Mouse (Mus musculus) kidney, postnatal 25 days (tissue): ENCODE data around the gene Gm20708.
"Not testable (repeated sequence)": the region's sequence is repeated elsewhere in the genome, so short reads cannot be mapped to it uniquely, and the experiment has no call there.

Source experiments
- DNase-seq, 2 experiments: peaks; one replicate each; pipeline ENCODE4 v3.0.0; 2021; ENCODE audit warnings: mixed read lengths in 2 of 2

Gm20708 gene

GRCm38 (mm10) chr11:117813867-117814266 lies 4.4 kb downstream of the Gm20708 start:
- DNase-seq: no peak

DNA sequence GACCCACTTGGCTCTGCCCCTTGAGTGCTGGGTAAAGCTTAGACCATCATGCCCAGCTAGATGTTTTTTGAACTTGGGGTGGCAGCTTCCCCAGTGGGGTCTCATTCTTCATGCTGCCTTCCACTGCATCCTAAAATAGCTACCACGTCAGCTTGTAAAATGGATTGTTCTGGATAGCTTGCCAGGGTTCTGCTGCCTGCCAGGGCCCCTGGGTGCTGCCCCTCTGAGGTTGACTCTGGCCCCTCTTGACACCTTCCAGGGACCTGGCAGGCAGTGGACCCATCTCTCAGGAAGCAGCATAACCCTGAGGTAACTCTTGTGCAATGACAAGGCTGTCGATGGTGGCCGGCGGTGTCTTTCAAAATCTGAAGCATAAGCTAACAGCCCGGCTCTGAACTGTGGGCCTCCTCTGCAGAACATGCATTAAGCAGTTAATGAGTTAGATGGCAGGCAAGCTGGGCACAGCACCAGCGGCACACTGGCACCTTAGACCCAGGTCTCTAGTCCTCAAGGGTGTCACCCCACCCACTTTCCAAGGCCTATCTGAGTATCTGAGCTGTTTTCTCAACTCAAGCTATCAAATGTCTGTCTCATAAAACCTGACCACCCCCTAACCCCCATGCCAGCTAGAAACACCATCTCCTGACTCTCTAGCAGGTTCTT lies 5.4 kb downstream of the Gm20708 start:
- DNase-seq: no peak

- DNase-seq: not testable (repeated sequence)
These were observed 6.4 kb downstream of the Gm20708 start for GRCm38 (mm10) chr11:117815850-117816249.

GRCm38 (mm10) chr11:117816389-117816996 lies 7.0 kb downstream of the Gm20708 start:
- DNase-seq: no peak

DNA sequence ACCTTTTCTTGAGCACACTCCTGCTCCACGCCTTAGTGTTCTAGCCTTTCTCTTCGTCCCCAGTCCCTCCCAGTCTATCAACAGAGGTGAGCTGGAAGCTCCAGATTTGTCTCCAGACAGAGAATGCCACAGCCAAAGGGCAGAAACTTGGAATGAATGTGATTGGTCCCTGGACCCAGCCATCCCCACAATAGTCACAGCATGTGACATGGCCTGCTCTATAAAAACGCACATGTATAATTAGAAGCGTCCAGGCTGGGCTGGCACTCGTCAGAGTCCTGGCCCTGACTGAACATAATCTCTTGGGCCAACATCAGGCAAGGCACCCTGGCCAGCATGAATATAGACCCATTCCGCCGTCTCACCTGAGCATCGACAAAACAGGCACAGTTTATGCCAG lies 9.6 kb downstream of the Gm20708 start:
- DNase-seq: no peak

- DNase-seq: no peak
These were observed 10.7 kb downstream of the Gm20708 start for GRCm38 (mm10) chr11:117820173-117820572.

- DNase-seq: no peak
These were observed 12.4 kb downstream of the Gm20708 start for GRCm38 (mm10) chr11:117821868-117822267.

DNA sequence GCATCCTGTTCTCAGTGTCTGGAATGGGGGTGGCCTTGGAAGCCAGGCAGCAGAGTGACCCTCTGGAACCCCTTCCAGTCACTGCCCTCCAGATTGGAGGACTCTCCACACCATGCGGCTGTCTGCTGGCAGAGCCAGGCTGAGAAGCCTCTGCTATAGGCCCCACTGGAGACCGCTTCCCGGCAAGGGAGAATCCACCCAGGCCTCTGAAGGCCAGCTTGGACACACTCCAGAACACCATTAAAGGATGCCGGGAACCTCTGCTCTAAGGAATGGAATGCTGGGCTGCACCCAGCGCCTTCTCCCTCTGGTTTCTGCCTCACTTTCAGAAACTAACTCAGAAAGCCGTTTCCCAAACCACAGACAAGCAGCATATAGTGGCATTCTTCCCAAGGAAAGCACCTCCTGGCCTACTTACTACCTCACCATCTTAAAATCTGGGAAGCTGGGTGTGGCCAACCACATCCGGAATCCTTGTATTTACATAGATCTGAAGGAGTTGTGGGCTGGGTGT lies 13.3 kb downstream of the Gm20708 start:
- peak; percentile 55 to 68 for DNase-seq

DNA sequence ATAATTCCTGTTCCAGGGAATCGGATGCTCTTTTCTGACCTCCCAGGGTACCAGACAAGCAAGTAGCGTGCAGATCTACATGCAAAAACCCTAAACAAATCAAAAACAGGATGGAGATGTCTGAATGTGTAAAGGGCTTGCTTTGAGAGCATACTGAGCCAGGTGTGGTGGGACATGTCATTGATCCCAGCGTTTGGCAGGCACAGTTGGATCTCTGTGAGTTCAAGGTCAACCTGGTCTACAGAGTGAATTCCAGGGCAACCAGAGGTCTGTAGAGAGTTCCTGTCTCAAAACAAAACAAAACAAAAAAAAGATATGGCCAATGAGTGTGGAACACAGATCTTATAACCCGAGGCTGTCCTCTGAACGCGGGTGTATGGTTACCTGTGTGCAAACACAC lies 13.9 kb downstream of the Gm20708 start:
- no peak for DNase-seq

DNA sequence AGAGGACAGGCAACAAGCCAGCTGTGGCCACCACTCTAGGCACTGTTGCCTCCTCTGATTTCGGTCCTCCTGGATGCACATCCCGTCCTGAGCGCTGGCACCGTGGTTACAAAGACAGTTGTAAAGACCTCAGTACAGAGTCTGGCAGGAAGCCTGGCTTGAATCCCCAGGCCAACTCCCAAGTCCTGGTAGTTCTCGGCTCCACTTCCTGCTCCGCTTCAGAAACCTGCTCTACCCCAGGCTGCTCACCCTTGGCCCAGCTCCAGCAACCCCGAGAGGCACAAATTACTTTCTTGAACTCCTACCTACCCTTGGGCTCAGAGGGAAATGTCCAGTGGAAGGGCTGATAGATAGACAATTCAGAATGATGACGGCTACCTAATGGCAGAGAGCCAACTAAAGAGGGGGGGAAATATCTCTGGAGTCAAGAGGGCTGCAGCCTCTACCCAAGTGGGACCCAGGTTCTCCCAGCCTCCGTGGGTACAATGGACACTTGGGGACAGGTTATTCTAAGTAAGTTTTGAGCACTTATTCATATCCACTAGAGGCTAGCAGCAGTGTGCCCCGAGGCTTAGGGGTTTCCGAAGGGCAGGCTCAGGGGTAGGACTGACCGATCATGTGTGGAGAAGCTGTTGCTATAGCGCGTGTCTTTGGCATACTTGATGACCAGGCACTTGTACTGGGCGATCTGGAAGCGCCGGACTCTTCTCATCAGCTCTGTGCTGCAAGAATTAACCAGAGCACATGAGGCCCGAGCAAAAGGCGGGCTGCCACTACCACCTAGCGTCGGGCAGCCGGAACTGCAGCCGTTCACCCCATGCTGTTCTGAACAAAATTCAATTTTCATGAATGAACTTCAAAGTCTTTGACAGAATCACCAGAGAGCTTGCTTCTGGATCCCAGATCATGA lies 14.8 kb downstream of the Gm20708 start:
- peak; percentile 82 to 92 for DNase-seq

DNA sequence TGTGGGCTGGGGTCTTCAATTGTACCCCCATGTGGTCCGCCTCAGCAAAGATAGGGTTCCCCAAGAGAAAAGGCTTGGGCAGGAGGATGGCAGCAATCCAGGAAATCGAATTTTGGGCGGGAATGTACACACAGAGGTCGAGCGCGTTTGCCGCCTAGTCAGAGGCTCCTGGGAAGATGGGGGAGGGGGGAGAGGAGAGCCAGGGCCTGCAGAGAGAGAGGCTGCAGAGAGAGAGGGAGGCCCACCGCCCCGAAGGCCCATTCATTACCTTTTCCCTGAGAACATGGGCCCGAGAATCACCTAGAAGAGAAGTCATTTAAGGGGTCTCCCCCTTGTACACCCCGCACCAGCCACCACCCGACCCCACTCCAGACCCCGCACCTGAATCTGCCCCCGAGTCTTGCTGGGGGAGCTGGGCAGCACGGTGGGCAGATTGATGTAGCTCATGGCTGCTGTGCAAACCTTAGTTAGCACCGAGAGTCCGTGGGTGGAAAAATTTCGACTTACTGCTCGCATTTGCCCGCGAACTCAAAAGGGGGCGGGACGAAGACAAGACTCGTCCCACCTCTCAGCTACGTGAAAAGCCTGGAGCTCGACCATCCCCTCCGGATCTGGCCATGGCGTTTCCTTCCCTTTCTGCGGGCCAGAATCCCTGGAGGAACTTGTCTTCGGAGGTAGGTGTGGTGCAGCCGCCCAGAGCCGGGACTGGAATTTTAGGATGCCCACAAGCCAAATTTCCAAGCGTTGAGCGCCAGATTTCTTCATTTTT lies 16.0 kb downstream of the Gm20708 start, which contains the start of the genes Afmid and Tk1:
Gene Afmid (plus strand): TSS at position 592 of the 769 bp plus-strand sequence.
Gene Tk1 (minus strand): TSS at position 760 of the 769 bp plus-strand sequence.
- peak; percentile 87 to 93 for DNase-seq

GRCm38 (mm10) chr11:117826164-117826563 lies 16.7 kb downstream of the Gm20708 start:
- DNase-seq: peak in 1 of 2 experiments; percentile 28

GRCm38 (mm10) chr11:117826916-117827315 lies 17.4 kb downstream of the Gm20708 start:
- DNase-seq: no peak

DNA sequence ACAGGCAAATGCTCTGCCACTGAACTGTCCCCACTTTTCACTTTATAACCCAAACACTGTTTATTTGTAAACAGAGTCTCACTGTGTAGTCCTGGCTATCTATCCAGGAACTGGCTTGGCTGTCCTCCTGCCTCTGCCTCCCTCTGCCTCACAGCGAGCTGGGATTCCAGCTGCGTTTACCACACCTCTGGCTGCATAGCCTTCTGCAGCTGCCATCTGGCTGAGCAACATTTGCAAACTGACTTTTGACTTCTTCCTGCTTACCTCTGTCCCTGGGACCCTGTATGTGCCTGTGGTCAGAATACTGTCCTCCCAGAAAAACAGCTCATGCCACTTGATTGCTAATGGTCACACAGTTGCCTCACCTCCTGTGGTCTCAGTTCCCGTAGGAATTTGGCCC lies 17.9 kb downstream of the Gm20708 start:
- no peak for DNase-seq

DNA sequence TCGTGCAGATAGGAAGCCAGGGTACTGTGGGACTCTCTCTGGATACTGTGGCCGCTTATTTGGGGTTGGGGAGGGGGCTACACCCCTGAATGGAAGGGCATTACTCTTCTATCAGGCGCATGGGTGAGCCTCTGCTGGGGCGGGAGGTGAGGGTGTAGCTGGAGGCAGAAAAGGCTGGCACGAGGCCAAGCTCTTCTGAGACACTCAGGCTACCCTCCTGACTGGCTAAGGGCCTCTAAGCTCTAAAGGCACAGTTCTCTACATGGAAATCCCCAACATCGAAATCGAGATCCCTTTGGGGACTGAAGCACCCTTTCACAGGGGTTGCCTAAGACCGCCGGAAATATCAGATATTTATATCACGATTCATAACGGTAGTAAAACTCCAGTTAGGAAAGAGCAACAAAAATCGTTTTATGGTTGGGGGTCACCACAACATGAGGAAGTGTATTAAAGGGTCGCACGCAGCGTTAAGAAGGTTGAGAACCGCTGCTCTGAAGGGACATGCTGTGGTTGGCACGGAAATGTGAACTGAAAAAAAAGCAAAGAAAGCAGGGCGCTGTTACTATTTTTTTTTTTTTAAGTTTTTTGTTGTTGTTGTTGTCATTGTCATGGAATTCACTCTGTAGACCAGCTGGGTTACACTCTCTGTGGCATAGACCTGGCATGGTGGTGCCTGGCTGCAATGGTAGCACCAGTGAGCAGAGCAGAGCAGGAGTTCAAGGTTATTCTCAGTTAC lies 18.9 kb downstream of the Gm20708 start:
- DNase-seq: peak; percentile 75 to 83

GRCm38 (mm10) chr11:117828888-117829604 lies 19.6 kb downstream of the Gm20708 start:
- peak; percentile 65 to 82 for DNase-seq

- peak; percentile 94 to 95 for DNase-seq
These were observed 20.3 kb downstream of the Gm20708 start for GRCm38 (mm10) chr11:117829671-117830215.

DNA sequence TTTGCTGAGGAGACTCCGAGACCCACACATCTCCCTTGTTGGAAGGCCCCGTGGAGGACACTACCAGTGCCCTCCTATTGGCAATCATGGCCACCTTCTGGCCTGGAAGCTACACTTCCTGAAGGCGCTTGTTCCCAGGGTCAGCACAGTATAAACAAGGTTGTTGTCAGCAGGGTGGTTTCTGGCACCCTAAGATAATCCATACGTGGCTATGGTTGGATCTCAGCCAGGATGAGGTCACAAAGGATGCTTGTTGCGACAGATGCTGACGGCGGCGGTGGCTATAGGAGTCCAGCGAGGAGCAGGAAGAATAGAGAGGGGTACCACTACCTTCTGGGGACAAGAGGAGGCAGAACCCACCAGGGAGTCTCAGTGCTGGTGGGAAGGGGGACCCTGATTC lies 20.9 kb downstream of the Gm20708 start:
- DNase-seq: peak in 1 of 2 experiments; percentile 51

GRCm38 (mm10) chr11:117832086-117832969 lies 22.9 kb downstream of the Gm20708 start:
- DNase-seq: peak; percentile 86
